Mouse (Mus musculus) limb, embryonic 12.5 days (tissue): ENCODE measurements around the gene Tmco4. TPM values are rescaled to one million over a fixed set of nuclear protein-coding genes. Genes with fewer than 3 reads are reported as not detected.
A peak's percentile ranks its signal among the peaks of the same experiment; 100 is the strongest.
"Not testable (repeated sequence)": the region's sequence is repeated elsewhere in the genome, so short reads cannot be mapped to it uniquely, and the experiment has no call there.

Experiments
- ATAC-seq: fragments of 200-750 bp; cut with Nextera tagmentation; 2 replicates; pipeline ENCODE4 v1.8.0; 2017; ENCODE audit warnings: low read depth, moderate TSS enrichment; ENCODE audit not compliant: insufficient number of reproducible peaks, insufficient read depth, low FRiP score, low TSS enrichment
- H3K27ac ChIP-seq: fragments of 300-500 bp; sonication (generic); 2 replicates; pipeline ENCODE4 v1.5.1; 2016; ENCODE audit warnings: mild to moderate bottlenecking, moderate library complexity
- H3K27me3 ChIP-seq: fragments of 300-500 bp; sonication (generic); 2 replicates; pipeline ENCODE4 v1.6.1; 2016; ENCODE audit warnings: mild to moderate bottlenecking, moderate library complexity
- H3K36me3 ChIP-seq: fragments of 300-500 bp; sonication (generic); 2 replicates; pipeline ENCODE4 v1.6.1; 2016; ENCODE audit warnings: mild to moderate bottlenecking, moderate library complexity
- H3K4me1 ChIP-seq: fragments of 300-500 bp; sonication (generic); replicated peaks from 2 replicates; pipeline ENCODE4 v1.6.1; 2016
- H3K4me2 ChIP-seq: fragments of 300-500 bp; sonication (generic); 2 replicates; pipeline ENCODE4 v1.6.1; 2016; ENCODE audit warnings: mild to moderate bottlenecking, moderate library complexity
- H3K4me3 ChIP-seq: fragments of 300-500 bp; sonication (generic); replicated peaks from 2 replicates; pipeline ENCODE4 v1.5.1; 2016; ENCODE audit warnings: mild to moderate bottlenecking
- H3K9ac ChIP-seq: fragments of 300-500 bp; sonication (generic); replicated peaks from 2 replicates; pipeline ENCODE4 v1.6.1; 2016; ENCODE audit warnings: mild to moderate bottlenecking, moderate library complexity
- H3K9me3 ChIP-seq: fragments of 300-500 bp; sonication (generic); 2 replicates; pipeline ENCODE4 v1.6.1; 2016; ENCODE audit warnings: mild to moderate bottlenecking, moderate library complexity
- WGBS: fragments of 180-500 bp; shearing (Covaris S2); methylation state at CpG from one replicate; pipeline ENCODE4 v1.1.7; 2016; 5-methylcytosine and 5-hydroxymethylcytosine counted together
- polyA plus RNA-seq: library from polyadenylated mRNA; unstranded; fragments of >200 nt; fragmentation: Nextera tagmentation; extraction: Ambion mirVana; gene quantifications from 2 replicates; pipeline ENCODE4 v1.2.1, GENCODE M21; 2016

Gene Tmco4
- polyA plus RNA-seq, 1 experiment from 2014 or later: 2.0 TPM

GRCm38 (mm10) chr4:138974540-138974939 lies 1.9 kb downstream of the Tmco4 start:
- H3K9ac ChIP-seq, H3K36me3 ChIP-seq, ATAC-seq, H3K4me2 ChIP-seq, H3K27ac ChIP-seq, H3K27me3 ChIP-seq, H3K9me3 ChIP-seq, H3K4me3 ChIP-seq: not testable (repeated sequence)
- peaks cover 13% of the 10 kb centered on the region for H3K4me1 ChIP-seq
- WGBS: 77% methylated on average over 2 of the region's 2 CpGs

- Histone ChIP-seq H3K4me1 (peaks cover 13% of the 10 kb centered on the region), H3K4me3 (no peak overlapping the region), H3K36me3 (no peaks in the 10 kb centered on the region), H3K9ac (no peak overlapping the region), H3K27me3 (0 out of 2 replicates have a peak, but pooled peaks cover 3% of the 10 kb centered on the region), H3K9me3 (no peaks in the 10 kb centered on the region), H3K4me2 (no peak overlapping the region), H3K27ac (no peak overlapping the region)
- ATAC-seq: no peak
- 45% methylated on average over 3 of the region's 3 CpGs for WGBS
Observed at GRCm38 (mm10) chr4:138975194-138975593, 2.5 kb downstream of the Tmco4 start.

- Histone ChIP-seq H3K4me1 (peaks cover 17% of the 10 kb centered on the region), H3K9me3 (no peaks in the 10 kb centered on the region), H3K9ac (no peak overlapping the region), H3K4me2 (no peak overlapping the region), H3K36me3 (no peaks in the 10 kb centered on the region), H3K27ac (no peak overlapping the region), H3K4me3 (no peak overlapping the region), H3K27me3 (no peaks in the 10 kb centered on the region)
- WGBS: 66% methylated on average over 6 of the region's 6 CpGs
- ATAC-seq: no peak
Observed at GRCm38 (mm10) chr4:138976046-138976445, 3.4 kb downstream of the Tmco4 start.

GRCm38 (mm10) chr4:138980021-138980420 lies 7.3 kb downstream of the Tmco4 start:
- H3K9me3 ChIP-seq: no peaks in the 10 kb centered on the region
- H3K4me2 ChIP-seq: no peak overlapping the region
- no peak overlapping the region for H3K9ac ChIP-seq
- H3K4me3 ChIP-seq: no peak overlapping the region
- H3K27ac ChIP-seq: no peak overlapping the region
- H3K36me3 ChIP-seq: no peaks in the 10 kb centered on the region
- no peak for ATAC-seq
- WGBS: 90% methylated on average over 8 of the region's 8 CpGs
- 0 out of 2 replicates have a peak, but pooled peaks cover 3% of the 10 kb centered on the region for H3K4me1 ChIP-seq
- no peaks in the 10 kb centered on the region for H3K27me3 ChIP-seq

DNA sequence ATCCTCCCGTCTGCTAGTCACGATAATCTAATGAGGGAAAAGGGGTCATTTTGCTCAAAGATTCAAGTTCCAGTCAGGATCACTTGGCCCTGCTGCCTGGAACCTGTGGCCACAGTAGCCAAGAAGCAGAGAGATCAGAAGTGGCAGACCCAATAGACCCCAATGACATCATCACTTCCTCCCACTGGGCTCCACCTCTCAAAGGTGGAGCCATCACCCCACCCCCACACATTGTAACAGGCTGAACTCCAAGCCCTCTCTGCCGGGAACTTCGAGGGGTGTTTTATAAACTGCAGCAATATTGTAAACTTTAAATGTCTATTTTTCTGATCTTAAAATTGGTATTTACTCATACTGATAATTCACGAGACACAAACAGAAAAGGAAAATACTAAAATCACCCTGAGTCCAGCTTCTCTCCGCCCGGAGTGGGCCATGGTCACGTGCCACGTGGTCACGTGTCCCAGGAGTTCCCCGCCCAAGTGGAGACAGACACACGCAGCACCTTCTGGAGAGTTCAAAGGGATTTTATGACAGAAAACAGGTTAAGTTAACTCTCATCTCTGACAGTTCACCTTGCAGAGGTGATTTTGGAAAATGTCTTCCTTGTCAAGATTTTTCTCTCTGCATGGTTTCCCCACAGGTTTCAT lies 8.2 kb downstream of the Tmco4 start:
- Histone ChIP-seq H3K27me3 (no peaks in the 10 kb centered on the region), H3K27ac (no peak overlapping the region), H3K9me3 (no peaks in the 10 kb centered on the region), H3K36me3 (no peaks in the 10 kb centered on the region), H3K9ac (no peak overlapping the region), H3K4me1 (0 out of 2 replicates have a peak, but pooled peaks cover 3% of the 10 kb centered on the region), H3K4me2 (peak overlapping the region; percentile 33), H3K4me3 (peak overlapping the region; percentile 2; the same call in 1 of the 2 replicates)
- no peak; the same call in 1 of the 2 replicates for ATAC-seq
- WGBS: 19% methylated on average over 12 of the region's 12 CpGs

DNA sequence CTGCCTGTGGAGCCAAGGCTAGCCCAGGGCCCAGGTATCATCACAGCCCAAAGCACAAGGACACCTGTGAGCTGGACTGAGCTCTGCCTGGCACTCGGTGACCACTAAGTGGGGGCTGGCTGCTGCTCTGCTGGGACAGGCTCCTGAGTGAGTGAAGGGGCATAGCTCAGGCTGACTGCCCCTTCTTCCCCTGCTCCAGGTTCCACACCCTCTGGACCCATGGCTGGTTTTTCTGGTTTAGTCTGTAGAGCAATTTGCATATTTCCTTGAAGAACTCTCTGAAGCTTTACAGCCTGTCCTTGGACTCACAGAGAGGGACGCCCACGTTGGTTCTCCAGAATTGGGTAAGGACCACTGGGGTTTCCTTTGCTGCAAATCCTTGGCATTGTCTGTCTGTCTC lies 10.7 kb downstream of the Tmco4 start:
- 68% methylated on average over 3 of the region's 3 CpGs for WGBS
- H3K4me3 ChIP-seq: no peak overlapping the region

GRCm38 (mm10) chr4:138984744-138985143 lies 12.1 kb downstream of the Tmco4 start:
- ATAC-seq: no peak
- no peak overlapping the region for H3K27ac ChIP-seq
- H3K27me3 ChIP-seq: no peaks in the 10 kb centered on the region
- 0 out of 2 replicates have a peak, but pooled peaks cover 3% of the 10 kb centered on the region for H3K4me1 ChIP-seq
- H3K4me3 ChIP-seq: no peak overlapping the region
- WGBS: 72% methylated on average over 7 of the region's 7 CpGs
- H3K4me2 ChIP-seq: no peak overlapping the region
- no peak overlapping the region for H3K9ac ChIP-seq
- no peaks in the 10 kb centered on the region for H3K9me3 ChIP-seq
- H3K36me3 ChIP-seq: no peaks in the 10 kb centered on the region

More for the DNA sequence above, 10.7 kb downstream of the Tmco4 start:
- no peak overlapping the region for H3K27ac ChIP-seq
- H3K4me1 ChIP-seq: 0 out of 2 replicates have a peak, but pooled peaks cover 3% of the 10 kb centered on the region
- no peaks in the 10 kb centered on the region for H3K36me3 ChIP-seq
- H3K27me3 ChIP-seq: no peaks in the 10 kb centered on the region
- no peak overlapping the region for H3K4me2 ChIP-seq
- H3K9me3 ChIP-seq: no peaks in the 10 kb centered on the region
- ATAC-seq: no peak
- H3K9ac ChIP-seq: no peak overlapping the region

DNA sequence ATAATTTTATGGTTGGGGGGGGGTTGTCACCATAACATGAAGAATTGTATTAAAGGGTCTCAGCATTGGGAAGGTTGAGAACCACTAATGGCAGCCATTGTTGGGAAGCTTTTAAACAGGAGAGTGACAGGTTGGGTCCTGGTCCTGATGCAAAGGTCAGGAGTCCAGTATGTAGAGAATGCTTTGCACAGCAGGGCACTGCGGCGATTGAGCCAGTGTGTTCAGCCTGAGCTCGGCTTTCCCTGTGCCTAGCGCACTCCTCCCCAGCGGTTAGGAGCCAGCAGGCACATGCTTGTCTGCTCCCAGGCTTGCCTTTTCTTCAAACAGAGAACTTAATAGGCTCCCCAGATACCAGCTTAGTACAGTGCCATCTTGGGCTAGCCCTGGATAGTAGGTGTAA lies 13.6 kb downstream of the Tmco4 start:
- H3K4me3 ChIP-seq: no peak overlapping the region
- ATAC-seq: no peak
- H3K9me3 ChIP-seq: no peaks in the 10 kb centered on the region
- H3K9ac ChIP-seq: no peak overlapping the region
- no peak overlapping the region for H3K4me2 ChIP-seq
- no peaks in the 10 kb centered on the region for H3K27me3 ChIP-seq
- WGBS: 66% methylated on average over 5 of the region's 5 CpGs
- H3K27ac ChIP-seq: no peak overlapping the region
- H3K4me1 ChIP-seq: no peaks in the 10 kb centered on the region
- H3K36me3 ChIP-seq: no peaks in the 10 kb centered on the region

DNA sequence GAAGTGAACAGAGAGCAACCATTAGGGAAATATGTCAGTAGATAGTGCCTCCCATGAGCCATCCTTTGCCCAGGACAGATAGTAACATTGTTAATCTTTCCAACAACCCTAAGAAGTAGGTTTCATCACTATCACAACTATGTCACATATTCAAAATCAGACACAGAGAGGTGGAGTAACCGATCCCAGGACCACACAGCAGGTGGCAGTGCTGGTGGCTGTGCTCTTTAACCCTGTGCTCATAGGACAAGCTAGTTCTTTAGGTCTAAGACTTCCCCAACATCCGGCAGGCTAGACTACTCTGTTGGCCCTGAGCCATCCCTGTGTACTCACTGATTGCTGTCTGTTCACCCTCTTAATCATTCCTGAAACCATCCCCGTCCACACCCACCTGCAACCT lies 21.7 kb downstream of the Tmco4 start:
- Histone ChIP-seq H3K27me3 (no peaks in the 10 kb centered on the region), H3K4me3 (no peak overlapping the region), H3K4me1 (no peaks in the 10 kb centered on the region), H3K36me3 (no peaks in the 10 kb centered on the region), H3K27ac (no peak overlapping the region), H3K4me2 (no peak overlapping the region), H3K9me3 (peaks cover 5% of the 10 kb centered on the region; the same call in 1 of the 2 replicates), H3K9ac (no peak overlapping the region)
- ATAC-seq: no peak
- WGBS: 74% methylated on average over 3 of the region's 3 CpGs

DNA sequence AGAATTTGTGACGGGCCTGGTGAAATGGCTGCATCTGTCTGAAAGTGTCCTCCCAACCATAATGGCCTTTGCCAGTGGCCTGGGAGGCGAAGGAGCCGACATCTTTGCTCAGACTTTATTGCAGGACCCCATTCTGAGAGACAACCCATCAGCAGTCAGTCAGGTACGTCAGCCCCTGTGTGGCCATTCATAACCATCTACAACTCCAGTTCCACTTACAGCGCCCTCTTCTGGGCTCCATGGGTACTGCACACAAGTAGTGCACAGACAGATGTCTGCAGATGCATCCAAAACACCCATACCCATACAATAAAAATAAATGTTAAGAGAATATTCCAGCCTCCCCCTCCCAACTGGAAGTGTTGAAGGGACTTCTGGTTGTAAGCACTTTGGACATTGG lies 23.7 kb downstream of the Tmco4 start:
- ATAC-seq: no peak
- no peak overlapping the region for H3K4me3 ChIP-seq
- no peaks in the 10 kb centered on the region for H3K4me1 ChIP-seq
- 74% methylated on average over 5 of the region's 5 CpGs for WGBS
- peaks cover 5% of the 10 kb centered on the region; the same call in 1 of the 2 replicates for H3K9me3 ChIP-seq
- H3K27me3 ChIP-seq: no peaks in the 10 kb centered on the region
- no peak overlapping the region for H3K9ac ChIP-seq
- no peak overlapping the region for H3K4me2 ChIP-seq
- no peaks in the 10 kb centered on the region for H3K36me3 ChIP-seq
- no peak overlapping the region for H3K27ac ChIP-seq

DNA sequence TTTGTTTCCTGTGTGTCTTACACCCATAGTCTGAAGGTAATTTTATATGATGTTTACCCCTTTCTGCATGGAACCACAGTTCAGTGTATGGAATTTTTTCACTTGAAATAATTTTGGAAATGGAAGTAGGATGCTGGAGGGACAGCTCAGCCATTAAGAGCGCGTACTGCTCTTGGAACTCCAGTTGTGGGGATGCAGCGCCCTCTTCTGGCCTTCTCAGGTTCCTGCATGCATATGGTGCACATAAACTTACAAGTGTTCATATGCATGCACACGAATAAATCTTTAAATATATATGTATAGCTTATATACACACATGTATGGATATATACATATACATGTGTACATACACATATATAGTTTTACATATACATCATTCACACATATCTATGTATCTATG lies 24.4 kb downstream of the Tmco4 start:
- ATAC-seq: no peak
- Histone ChIP-seq H3K36me3 (no peaks in the 10 kb centered on the region), H3K4me3 (no peak overlapping the region)

GRCm38 (mm10) chr4:138998611-138999010 lies 25.9 kb downstream of the Tmco4 start:
- WGBS: 81% methylated on average over 11 of the region's 11 CpGs
- ATAC-seq: no peak

More for the DNA sequence above, 24.4 kb downstream of the Tmco4 start:
- 83% methylated on average over 4 of the region's 4 CpGs for WGBS
- no peak overlapping the region for H3K4me2 ChIP-seq
- H3K4me1 ChIP-seq: no peaks in the 10 kb centered on the region
- peaks cover 5% of the 10 kb centered on the region; the same call in 1 of the 2 replicates for H3K9me3 ChIP-seq
- no peaks in the 10 kb centered on the region for H3K27me3 ChIP-seq
- no peak overlapping the region for H3K27ac ChIP-seq
- H3K9ac ChIP-seq: no peak overlapping the region

More at GRCm38 (mm10) chr4:138998611-138999010, 25.9 kb downstream of the Tmco4 start:
- H3K36me3 ChIP-seq: no peaks in the 10 kb centered on the region
- peaks cover 5% of the 10 kb centered on the region; the same call in 1 of the 2 replicates for H3K9me3 ChIP-seq
- H3K4me2 ChIP-seq: no peak overlapping the region
- no peak overlapping the region for H3K27ac ChIP-seq
- no peaks in the 10 kb centered on the region for H3K27me3 ChIP-seq
- no peaks in the 10 kb centered on the region for H3K4me1 ChIP-seq
- H3K4me3 ChIP-seq: no peak overlapping the region
- H3K9ac ChIP-seq: no peak overlapping the region
